ENCODE assay signal across 8 mouse cellular contexts in the genomic region with DNA sequence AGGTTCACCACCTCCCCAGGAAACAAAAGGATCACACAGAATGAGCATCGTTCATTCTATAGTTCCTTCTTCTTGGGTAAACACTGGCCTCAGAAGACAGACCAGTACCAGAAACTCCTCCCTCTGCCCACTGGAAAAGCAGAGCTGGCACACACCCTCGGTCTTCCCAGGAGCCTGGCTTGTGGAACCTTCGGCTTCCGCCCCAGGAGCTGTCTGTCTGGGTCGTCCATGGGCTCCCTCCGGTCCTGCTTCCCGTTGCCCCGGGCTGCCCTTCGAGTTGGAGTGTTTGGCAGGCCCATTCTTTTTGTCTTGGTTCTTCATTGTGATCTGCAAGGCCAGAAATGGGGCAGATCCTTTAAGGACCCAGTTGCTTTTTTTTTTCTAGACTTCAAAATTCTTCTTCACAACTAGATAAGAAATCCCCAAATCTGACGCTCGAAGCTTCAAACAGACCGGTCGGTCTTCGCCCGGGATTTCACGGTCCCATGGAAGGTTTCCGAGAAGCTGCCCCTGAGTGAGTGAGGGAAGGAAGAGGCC. TPM values are rescaled to one million over a fixed set of nuclear protein-coding genes. Genes with fewer than 3 reads are reported as not detected.
DNase-seq lines count a peak whose midpoint lies in the region; ATAC-seq and TF ChIP-seq lines count a peak whose summit lies in the region.

No protein-coding gene starts in this region.

- peaks cover 36% of the 10 kb centered on the region for H3K36me3 ChIP-seq in forebrain, embryonic 15.5 days
- H3K36me3 ChIP-seq in hindbrain, postnatal 0 days (ENCODE audit: insufficient read depth, low read length): peaks cover 32% of the 10 kb centered on the region
- peaks cover 32% of the 10 kb centered on the region for H3K36me3 ChIP-seq in liver, embryonic 16.5 days (ENCODE audit: control insufficient read depth, insufficient read depth)

- TF ChIP-seq POLR2A in olfactory bulb, adult 2 months (IDR thresholded peaks at IDR 0.05; ENCODE audit: insufficient read depth, low read depth, low read length): peak; percentile 72; the same call in 1 of the 2 replicates

- H3K9ac ChIP-seq in forebrain, embryonic 15.5 days (replicated peaks): peak overlapping the region; percentile 74
- peak overlapping the region; percentile 76 for H3K9ac ChIP-seq in hindbrain, postnatal 0 days (replicated peaks; ENCODE audit: low read length)
- H3K9ac ChIP-seq in liver, embryonic 16.5 days (ENCODE audit: low read depth, low read length): peak overlapping the region; percentile 77

- no peaks in the 10 kb centered on the region for H3K27me3 ChIP-seq in forebrain, embryonic 15.5 days
- no peaks in the 10 kb centered on the region for H3K27me3 ChIP-seq in hindbrain, postnatal 0 days (ENCODE audit: insufficient read depth, low read length)
- H3K27me3 ChIP-seq in liver, embryonic 16.5 days (ENCODE audit: control insufficient read depth, insufficient read depth, low read depth, low read length): no peaks in the 10 kb centered on the region

- H3K27ac ChIP-seq in forebrain, embryonic 15.5 days (replicated peaks): peak overlapping the region; percentile 95
- peak overlapping the region; percentile 91 for H3K27ac ChIP-seq in hindbrain, postnatal 0 days
- H3K27ac ChIP-seq in liver, embryonic 16.5 days (ENCODE audit: low read length): peak overlapping the region; percentile 91
- peak overlapping the region; percentile 49 for H3K27ac ChIP-seq in olfactory bulb, adult 2 months (ENCODE audit: insufficient read depth, low read depth, low read length)

- H3K9me3 ChIP-seq in forebrain, embryonic 15.5 days: no peaks in the 10 kb centered on the region
- no peaks in the 10 kb centered on the region for H3K9me3 ChIP-seq in hindbrain, postnatal 0 days (ENCODE audit: low read length)
- no peaks in the 10 kb centered on the region for H3K9me3 ChIP-seq in liver, embryonic 16.5 days (replicated peaks; ENCODE audit: control insufficient read depth, low read length)

- WGBS in forebrain, embryonic 15.5 days: 2% methylated on average over 17 of the region's 17 CpGs
- 3% methylated on average over 17 of the region's 17 CpGs for WGBS in hindbrain, postnatal 0 days
- WGBS in liver, embryonic 16.5 days (ENCODE audit: insufficient replicate concordance): 2% methylated on average over 17 of the region's 17 CpGs
- under 1% methylated on average over 17 of the region's 17 CpGs for WGBS in olfactory bulb, adult 2 months

- H3K4me2 ChIP-seq in forebrain, embryonic 15.5 days (replicated peaks): peak overlapping the region; percentile 90
- H3K4me2 ChIP-seq in hindbrain, postnatal 0 days (ENCODE audit: low read depth, low read length): peak overlapping the region; percentile 72
- H3K4me2 ChIP-seq in liver, embryonic 16.5 days (ENCODE audit: low read depth, low read length): peak overlapping the region; percentile 91

- ATAC-seq in frontal cortex, adult (ENCODE audit: low TSS enrichment): 0 out of 2 replicates have a peak, but pooled peaks have one; percentile 20
- 0 out of 2 replicates have a peak, but pooled peaks have one; percentile 10 for ATAC-seq in forebrain, embryonic 15.5 days (replicated peaks)
- no peak; the same call in 1 of the 2 replicates for ATAC-seq in hindbrain, postnatal 0 days
- ATAC-seq in liver, embryonic 16.5 days (ENCODE audit: low read depth): no peak

- H3K4me1 ChIP-seq in forebrain, embryonic 15.5 days: peaks cover 38% of the 10 kb centered on the region
- peaks cover 15% of the 10 kb centered on the region for H3K4me1 ChIP-seq in hindbrain, postnatal 0 days (ENCODE audit: insufficient read depth, low read length)
- peaks cover 23% of the 10 kb centered on the region for H3K4me1 ChIP-seq in liver, embryonic 16.5 days (ENCODE audit: control insufficient read depth, low read depth, low read length)
- peaks cover 11% of the 10 kb centered on the region for H3K4me1 ChIP-seq in olfactory bulb, adult 2 months (ENCODE audit: control insufficient read depth, insufficient read depth, low read length)

- no peak for DNase-seq in frontal cortex, postnatal 36 days (ENCODE audit: low spot score in 2 of 2)
- peak; percentile 77 for DNase-seq in cerebellum, adult 11-12 months
- DNase-seq in hindbrain, postnatal 0 days (ENCODE audit: low spot score): peak; percentile 41
- no peak for DNase-seq in retina, embryonic 14.5 days (ENCODE audit: low spot score)

- peak overlapping the region; percentile 66 for H3K4me3 ChIP-seq in forebrain, embryonic 15.5 days
- peak overlapping the region; percentile 64 for H3K4me3 ChIP-seq in hindbrain, postnatal 0 days (ENCODE audit: low read length)
- peak overlapping the region; percentile 81 for H3K4me3 ChIP-seq in liver, embryonic 16.5 days (ENCODE audit: low read depth, low read length)
- peak overlapping the region; percentile 99 for H3K4me3 ChIP-seq in olfactory bulb, adult 2 months (ENCODE audit: insufficient read depth, low read depth, low read length)

- TF ChIP-seq CTCF in hindbrain, postnatal 0 days (IDR thresholded peaks at IDR 0.05; ENCODE audit: low read depth): no peak
- TF ChIP-seq CTCF in olfactory bulb, adult 2 months (IDR thresholded peaks at IDR 0.05; ENCODE audit: insufficient read depth, low read depth, low read length): no peak

RNA-seq across cellular contexts. Expression of a gene that starts 0.7 kb away (rescaled TPM):
- 64.7 and 68.3 TPM in 2 replicates for polyA plus RNA-seq in forebrain, embryonic 15.5 days (2015; fragmentation: Nextera tagmentation; extraction: Ambion mirVana)
- total RNA-seq in hindbrain, postnatal 0 days (2014; rRNA removed): 31.6 and 32.2 TPM in 2 replicates
- 29.3 and 29.5 TPM in 2 replicates for polyA plus RNA-seq in hindbrain, postnatal 0 days (2015; fragmentation: Nextera tagmentation; extraction: Ambion mirVana)
- 22.1 and 24.2 TPM in 2 replicates for polyA plus RNA-seq in liver, embryonic 16.5 days (2015; fragmentation: Nextera tagmentation; extraction: Ambion mirVana)
- polyA plus RNA-seq in olfactory bulb, adult 2 months (2012; ENCODE audit: insufficient read depth, insufficient read length, low replicate concordance, missing spikeins): not detected in 2 replicates

RNA-seq across cellular contexts. Expression of a gene that starts 16.4 kb away (rescaled TPM):
- 119 and 124 TPM in 2 replicates for polyA plus RNA-seq in forebrain, embryonic 15.5 days (2015; fragmentation: Nextera tagmentation; extraction: Ambion mirVana)
- total RNA-seq in hindbrain, postnatal 0 days (2014; rRNA removed): 55.0 and 77.7 TPM in 2 replicates
- polyA plus RNA-seq in hindbrain, postnatal 0 days (2015; fragmentation: Nextera tagmentation; extraction: Ambion mirVana): 150 and 157 TPM in 2 replicates
- 11.2 and 12.7 TPM in 2 replicates for polyA plus RNA-seq in liver, embryonic 16.5 days (2015; fragmentation: Nextera tagmentation; extraction: Ambion mirVana)
- polyA plus RNA-seq in olfactory bulb, adult 2 months (2012; ENCODE audit: insufficient read depth, insufficient read length, low replicate concordance, missing spikeins): not detected in 2 replicates

RNA-seq across cellular contexts. Expression of a gene that starts 21.3 kb away (rescaled TPM):
- polyA plus RNA-seq in forebrain, embryonic 15.5 days (2015; fragmentation: Nextera tagmentation; extraction: Ambion mirVana): 31.4 and 32.5 TPM in 2 replicates
- total RNA-seq in hindbrain, postnatal 0 days (2014; rRNA removed): 11.2 and 12.0 TPM in 2 replicates
- polyA plus RNA-seq in hindbrain, postnatal 0 days (2015; fragmentation: Nextera tagmentation; extraction: Ambion mirVana): 21.0 and 21.1 TPM in 2 replicates
- 7.5 and 8.0 TPM in 2 replicates for polyA plus RNA-seq in liver, embryonic 16.5 days (2015; fragmentation: Nextera tagmentation; extraction: Ambion mirVana)
- not detected in 2 replicates for polyA plus RNA-seq in olfactory bulb, adult 2 months (2012; ENCODE audit: insufficient read depth, insufficient read length, low replicate concordance, missing spikeins)

RNA-seq across cellular contexts. Expression of a gene that starts 26.1 kb away (rescaled TPM):
- polyA plus RNA-seq in forebrain, embryonic 15.5 days (2015; fragmentation: Nextera tagmentation; extraction: Ambion mirVana): 3.5 and 3.7 TPM in 2 replicates
- total RNA-seq in hindbrain, postnatal 0 days (2014; rRNA removed): not detected in 2 replicates
- 4.1 TPM in 2 replicates for polyA plus RNA-seq in hindbrain, postnatal 0 days (2015; fragmentation: Nextera tagmentation; extraction: Ambion mirVana)
- 0.46 and 0.91 TPM in 2 replicates for polyA plus RNA-seq in liver, embryonic 16.5 days (2015; fragmentation: Nextera tagmentation; extraction: Ambion mirVana)
- polyA plus RNA-seq in olfactory bulb, adult 2 months (2012; ENCODE audit: insufficient read depth, insufficient read length, low replicate concordance, missing spikeins): not detected in 2 replicates

RNA-seq across cellular contexts. Expression of a gene that starts 32.4 kb away (rescaled TPM):
- polyA plus RNA-seq in forebrain, embryonic 15.5 days (2015; fragmentation: Nextera tagmentation; extraction: Ambion mirVana): 14.7 and 17.5 TPM in 2 replicates
- total RNA-seq in hindbrain, postnatal 0 days (2014; rRNA removed): 61.6 and 61.8 TPM in 2 replicates
- 11.6 and 13.0 TPM in 2 replicates for polyA plus RNA-seq in hindbrain, postnatal 0 days (2015; fragmentation: Nextera tagmentation; extraction: Ambion mirVana)
- 6.9 and 7.0 TPM in 2 replicates for polyA plus RNA-seq in liver, embryonic 16.5 days (2015; fragmentation: Nextera tagmentation; extraction: Ambion mirVana)
- not detected in 2 replicates for polyA plus RNA-seq in olfactory bulb, adult 2 months (2012; ENCODE audit: insufficient read depth, insufficient read length, low replicate concordance, missing spikeins)

Comparison
In these comparisons a context has a peak if more than half of its experiments do, and no peak if none do; other contexts are left out.
1. ATAC-seq: peak in frontal cortex, adult (single experiment) and forebrain, embryonic 15.5 days (single experiment); none in hindbrain, postnatal 0 days (single experiment) and liver, embryonic 16.5 days (single experiment).
2. DNase-seq: peak in cerebellum, adult 11-12 months (single experiment) and hindbrain, postnatal 0 days (single experiment); none in frontal cortex, postnatal 36 days (0 of 2) and retina, embryonic 14.5 days (single experiment).
3. RNA of a gene that starts 16.4 kb away (polyA plus RNA-seq): 150 to 157 TPM in hindbrain, postnatal 0 days, 119 to 124 TPM in forebrain, embryonic 15.5 days and 11.2 to 12.7 TPM in liver, embryonic 16.5 days; not detected in olfactory bulb, adult 2 months; every median in the first group is over 10 times any median in the second.
4. Peak in every context shown above with its lines, with median percentiles within 50 percentile points of each other: H3K27ac ChIP-seq, H3K4me2 ChIP-seq, H3K4me3 ChIP-seq and H3K9ac ChIP-seq.